Mouse (Mus musculus) stomach, postnatal 0 days (tissue): Measurements from ENCODE around the gene AW209491. TPM values are rescaled to one million over a fixed set of nuclear protein-coding genes. Genes with fewer than 3 reads are reported as not detected.

ENCODE experiments used
- ATAC-seq: fragments of 200-750 bp; cut with Nextera tagmentation; 2 replicates; pipeline ENCODE4 v1.8.0; 2017; ENCODE audit not compliant: low FRiP score, low TSS enrichment
- DNase-seq: peaks from one replicate; pipeline ENCODE4 v3.0.0-alpha.2; 2016; ENCODE audit warnings: low spot score
- H3K27ac ChIP-seq: fragments of 300-500 bp; sonication (generic); replicated peaks from 2 replicates; pipeline ENCODE4 v1.5.1; 2014; ENCODE audit warnings: mild to moderate bottlenecking, control low read depth
- H3K27me3 ChIP-seq: fragments of 300-500 bp; sonication (generic); 2 replicates; pipeline ENCODE4 v1.6.1; 2014; ENCODE audit warnings: low read length; ENCODE audit not compliant: control insufficient read depth, insufficient read depth
- H3K36me3 ChIP-seq: fragments of 300-500 bp; sonication (generic); 2 replicates; pipeline ENCODE4 v1.6.1; 2014; ENCODE audit warnings: low read length, mixed read lengths; ENCODE audit not compliant: control insufficient read depth, insufficient read depth
- H3K4me1 ChIP-seq: fragments of 300-500 bp; sonication (generic); replicated peaks from 2 replicates; pipeline ENCODE4 v1.6.1; 2014; ENCODE audit warnings: antibody characterized with exemption; ENCODE audit not compliant: control insufficient read depth, insufficient read depth
- H3K4me2 ChIP-seq: fragments of 300-500 bp; sonication (generic); replicated peaks from 2 replicates; pipeline ENCODE4 v1.6.1; 2014; ENCODE audit warnings: low read depth, mild to moderate bottlenecking, control low read depth, moderate library complexity
- H3K4me3 ChIP-seq: fragments of 300-500 bp; sonication (generic); 2 replicates; pipeline ENCODE4 v1.5.1; 2014; ENCODE audit warnings: low read depth, low read length, control low read depth
- H3K9ac ChIP-seq: fragments of 300-500 bp; sonication (generic); 2 replicates; pipeline ENCODE4 v1.6.1; 2014; ENCODE audit warnings: mild to moderate bottlenecking, low read length, control low read depth, mixed read lengths
- H3K9me3 ChIP-seq: fragments of 300-500 bp; sonication (generic); 2 replicates; pipeline ENCODE4 v1.6.1; 2016; ENCODE audit warnings: low read length; ENCODE audit not compliant: control insufficient read depth
- CTCF ChIP-seq: IDR thresholded peaks from 2 replicates; pipeline ENCODE4 v1.5.1; 2016; ENCODE audit warnings: antibody characterized with exemption, low read depth, mild to moderate bottlenecking, moderate library complexity
- EP300 ChIP-seq: optimal IDR thresholded peaks from 2 replicates; pipeline ENCODE3; 2016; ENCODE audit warnings: antibody characterized with exemption
- WGBS: fragments of 180-500 bp; shearing (Covaris S2); extraction: QIAGEN DNeasy Blood & Tissue Kit; methylation state at CpG from one replicate; pipeline ENCODE4 v1.1.7; 2014; 5-methylcytosine and 5-hydroxymethylcytosine counted together
- polyA plus RNA-seq: library from polyadenylated mRNA; unstranded; fragments of >200 nt; fragmentation: Nextera tagmentation; extraction: Ambion mirVana; gene quantifications from 2 replicates; pipeline ENCODE4 v1.2.1, GENCODE M21; 2015

Gene AW209491
- polyA plus RNA-seq, 1 experiment from 2014 or later = 19.9 TPM

GRCm38 (mm10) chr13:14613553-14613952 is 16.4 kb upstream of the AW209491 start:
- TF ChIP-seq EP300 = no peak
- TF ChIP-seq CTCF = no peak
- peaks cover 7% of the 10 kb centered on the region; the same call in 1 of the 2 replicates for H3K36me3 ChIP-seq
- DNase-seq = no peak
- no peaks in the 10 kb centered on the region for H3K9me3 ChIP-seq
- H3K27ac ChIP-seq = peak overlapping the region; percentile 89
- peak overlapping the region; percentile 94 for H3K9ac ChIP-seq
- under 1% methylated on average over 9 of the region's 9 CpGs for WGBS
- peak overlapping the region; percentile 96 for H3K4me3 ChIP-seq
- peak overlapping the region; percentile 65 for H3K4me2 ChIP-seq
- ATAC-seq = no peak
- H3K27me3 ChIP-seq = no peaks in the 10 kb centered on the region
- no peaks in the 10 kb centered on the region for H3K4me1 ChIP-seq

GRCm38 (mm10) chr13:14618724-14619123 is 11.2 kb upstream of the AW209491 start:
- H3K27ac ChIP-seq = no peak overlapping the region
- peak; percentile 63 for DNase-seq
- H3K27me3 ChIP-seq = no peaks in the 10 kb centered on the region
- no peak overlapping the region for H3K4me2 ChIP-seq
- no peaks in the 10 kb centered on the region for H3K4me1 ChIP-seq
- 26% methylated on average over 2 of the region's 2 CpGs for WGBS
- peak; percentile 97 for TF ChIP-seq CTCF
- TF ChIP-seq EP300 = no peak
- H3K36me3 ChIP-seq = peaks cover 17% of the 10 kb centered on the region
- no peaks in the 10 kb centered on the region for H3K9me3 ChIP-seq
- no peak overlapping the region for H3K4me3 ChIP-seq
- 0 out of 2 replicates have a peak, but pooled peaks have one; percentile 40 for ATAC-seq
- no peak overlapping the region for H3K9ac ChIP-seq

GRCm38 (mm10) chr13:14639998-14640397 is 10.0 kb downstream of the AW209491 start:
- no peak overlapping the region for H3K4me2 ChIP-seq
- no peak overlapping the region for H3K9ac ChIP-seq
- H3K4me1 ChIP-seq = no peaks in the 10 kb centered on the region
- ATAC-seq = no peak
- no peak for TF ChIP-seq EP300
- TF ChIP-seq CTCF = no peak
- WGBS = 30% methylated on average over 1 of the region's 1 CpGs
- no peaks in the 10 kb centered on the region for H3K36me3 ChIP-seq
- H3K4me3 ChIP-seq = no peak overlapping the region
- no peak for DNase-seq
- H3K27me3 ChIP-seq = no peaks in the 10 kb centered on the region
- no peak overlapping the region for H3K27ac ChIP-seq
- no peaks in the 10 kb centered on the region for H3K9me3 ChIP-seq

- no peaks in the 10 kb centered on the region for H3K9me3 ChIP-seq
- H3K4me3 ChIP-seq = no peak overlapping the region
- no peaks in the 10 kb centered on the region for H3K36me3 ChIP-seq
- H3K27ac ChIP-seq = no peak overlapping the region
- no peak overlapping the region for H3K9ac ChIP-seq
- TF ChIP-seq EP300 (no peak), CTCF (peak; percentile 73)
- no peaks in the 10 kb centered on the region for H3K4me1 ChIP-seq
- no peak overlapping the region for H3K4me2 ChIP-seq
- H3K27me3 ChIP-seq = no peaks in the 10 kb centered on the region
- DNase-seq (no peak), ATAC-seq (no peak)
- 26% methylated on average over 1 of the region's 1 CpGs for WGBS
Measured at GRCm38 (mm10) chr13:14649301-14649700, 19.3 kb downstream of the AW209491 start.

GRCm38 (mm10) chr13:14667107-14667506 is 37.2 kb downstream of the AW209491 start:
- H3K9ac ChIP-seq = no peak overlapping the region
- H3K36me3 ChIP-seq = no peaks in the 10 kb centered on the region
- H3K4me3 ChIP-seq = no peak overlapping the region
- ATAC-seq (no peak), DNase-seq (no peak)
- no peak for TF ChIP-seq EP300
- TF ChIP-seq CTCF = no peak
- no peaks in the 10 kb centered on the region for H3K4me1 ChIP-seq
- no peaks in the 10 kb centered on the region for H3K27me3 ChIP-seq
- H3K9me3 ChIP-seq = no peaks in the 10 kb centered on the region
- H3K4me2 ChIP-seq = no peak overlapping the region
- H3K27ac ChIP-seq = no peak overlapping the region
- 74% methylated on average over 4 of the region's 4 CpGs for whole genome bisulfite sequencing

- no peak overlapping the region for H3K4me3 ChIP-seq
- TF ChIP-seq EP300 (no peak), CTCF (peak; percentile 83)
- H3K4me1 ChIP-seq = no peaks in the 10 kb centered on the region
- H3K4me2 ChIP-seq = no peak overlapping the region
- no peaks in the 10 kb centered on the region for H3K36me3 ChIP-seq
- DNase-seq (no peak), ATAC-seq (no peak)
- H3K27me3 ChIP-seq = no peaks in the 10 kb centered on the region
- H3K9ac ChIP-seq = no peak overlapping the region
- WGBS = 23% methylated on average over 2 of the region's 2 CpGs
- no peaks in the 10 kb centered on the region for H3K9me3 ChIP-seq
- no peak overlapping the region for H3K27ac ChIP-seq
Measured at GRCm38 (mm10) chr13:14670342-14670741, 40.4 kb downstream of the AW209491 start.

Other genes starting within 250 kb of the AW209491 start
- gene Hecw1, start 106.9 kb upstream of the AW209491 start, polyA plus RNA-seq = 0.34 and 0.42 TPM in 2 replicates
- 106 and 107 TPM in 2 replicates for gene Mrpl32, start 17.0 kb upstream of the AW209491 start, polyA plus RNA-seq
- 152 and 153 TPM in 2 replicates for gene Psma2, start 16.9 kb upstream of the AW209491 start, polyA plus RNA-seq